Mouse (Mus musculus) cerebellum, adult 2 months (tissue): ENCODE measurements around the gene Wdr46. TPM values are rescaled to one million over a fixed set of nuclear protein-coding genes. Genes with fewer than 3 reads are reported as not detected.

Source experiments
- DNase-seq, 2 experiments: peaks; one replicate each; pipeline ENCODE4 v3.0.0; 2021
- H3K27ac ChIP-seq: fragments of 200-500 bp; 2 replicates; pipeline ENCODE4 v1.5.1; 2012; ENCODE audit warnings: low read length, control low read depth, inconsistent platforms; ENCODE audit not compliant: insufficient read depth
- H3K27me3 ChIP-seq: fragments of 200-500 bp; 2 replicates; pipeline ENCODE4 v1.6.1; 2012; ENCODE audit warnings: inconsistent platforms, mild to moderate bottlenecking, low read length, moderate library complexity; ENCODE audit not compliant: control insufficient read depth, insufficient read depth
- H3K4me1 ChIP-seq: fragments of 200-500 bp; 2 replicates; pipeline ENCODE4 v1.6.1; 2011; ENCODE audit warnings: low read length; ENCODE audit not compliant: control insufficient read depth, insufficient read depth
- H3K4me3 ChIP-seq: fragments of 200-500 bp; replicated peaks from 2 replicates; pipeline ENCODE3; 2011; ENCODE audit warnings: mild to moderate bottlenecking, low read depth, low read length, control low read depth; ENCODE audit not compliant: insufficient read depth
- CTCF ChIP-seq: fragments of 200-500 bp; IDR thresholded peaks from 2 replicates; pipeline ENCODE4 v1.5.1; 2011; ENCODE audit warnings: low read depth, mild to moderate bottlenecking, control low read depth, low read length, moderate library complexity, borderline replicate concordance; ENCODE audit not compliant: insufficient read depth
- POLR2A ChIP-seq: fragments of 200-500 bp; IDR thresholded peaks from 2 replicates; pipeline ENCODE4 v1.6.1; 2011; ENCODE audit warnings: low read length, control low read depth, borderline replicate concordance; ENCODE audit not compliant: insufficient read depth
- WGBS: fragments of 180-500 bp; shearing (Covaris S2); methylation state at CpG from one replicate; pipeline ENCODE4 v1.1.7; 2018; 5-methylcytosine and 5-hydroxymethylcytosine counted together
- polyA plus RNA-seq: library from polyadenylated mRNA; depleted of rRNA; stranded (reverse); fragments of >200 nt; gene quantifications from 2 replicates; pipeline ENCODE4 v1.2.3, GENCODE M21; 2012

Wdr46 gene
- polyA plus RNA-seq, 1 experiment: 13.3 TPM

DNA sequence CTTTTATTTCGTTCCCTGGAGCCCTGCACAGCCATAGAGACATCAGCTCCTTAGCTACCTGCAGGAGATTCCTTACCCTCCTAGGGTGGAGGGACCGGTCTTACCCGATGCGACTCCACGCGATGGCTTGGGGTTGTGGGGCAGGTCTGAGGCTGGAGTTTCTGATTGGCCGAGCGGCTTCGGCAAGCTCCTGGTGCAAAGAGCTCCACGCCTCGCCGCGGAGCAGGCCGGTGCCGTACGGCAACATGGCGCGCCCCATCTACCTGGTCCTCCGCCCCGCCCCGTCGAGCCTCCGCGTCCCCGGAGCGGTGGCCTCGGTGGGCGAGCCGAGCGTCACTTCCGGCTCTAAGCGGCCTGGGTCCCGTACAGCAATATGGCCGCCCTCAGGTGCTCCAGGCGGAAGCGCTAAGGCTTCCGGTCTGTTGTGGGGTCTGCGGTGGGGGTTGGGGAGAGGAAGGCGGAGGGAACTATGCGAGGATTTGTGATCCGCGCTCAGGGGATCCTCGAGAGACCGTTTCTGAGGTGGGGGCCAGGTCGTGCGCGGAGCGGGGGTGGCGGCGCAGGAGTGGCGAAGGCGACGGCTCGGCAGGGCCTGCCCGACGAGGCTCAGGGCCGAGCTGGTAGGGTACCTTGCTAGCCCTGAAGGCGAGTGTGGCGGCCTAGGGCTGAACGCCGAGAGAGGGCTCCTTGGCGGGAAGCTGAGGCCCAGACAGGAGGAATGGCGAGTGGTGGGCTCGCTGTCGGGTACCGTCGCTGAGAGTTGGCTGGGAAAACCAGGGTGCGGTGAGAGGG lies 31.2 kb upstream of the Wdr46 start, which contains the start of gene Daxx:
Gene Daxx, plus strand, starts transcription at position 338 of the 792 bp plus-strand sequence.
- no peaks in the 10 kb centered on the region; the same call in 1 of the 2 replicates for H3K4me1 ChIP-seq
- DNase-seq: peak; percentile 98 to 100
- no peak for TF ChIP-seq CTCF
- peak; percentile 83; the same call in 1 of the 2 replicates for TF ChIP-seq POLR2A
- peak within 1 kb of the TSS; percentile 63 for H3K27ac ChIP-seq
- H3K4me3 ChIP-seq: peak within 1 kb of the TSS; percentile 86
- under 1% methylated on average over 67 of the region's 68 CpGs for WGBS
- H3K27me3 ChIP-seq: no peaks in the 10 kb centered on the region

DNA sequence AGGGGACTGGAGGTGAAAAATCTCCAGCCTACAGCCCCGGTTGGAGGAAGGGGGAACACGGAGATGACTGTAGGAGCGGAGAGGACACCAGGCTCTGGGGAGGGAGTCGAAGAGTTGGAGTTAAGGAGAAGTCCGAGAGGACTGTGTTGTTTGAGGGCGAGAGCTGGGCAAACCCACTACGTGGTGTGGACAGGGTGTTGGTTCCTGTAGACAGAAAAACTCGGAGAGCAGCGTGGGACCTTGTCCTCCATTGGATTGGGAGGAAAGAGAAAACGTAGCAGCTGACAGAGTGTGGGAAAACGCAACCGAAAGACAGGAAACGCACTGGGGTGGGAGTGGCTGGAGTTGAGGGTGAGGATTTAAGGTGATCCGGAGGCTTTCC lies 30.6 kb upstream of the Wdr46 start:
- Histone ChIP-seq H3K4me1 (no peaks in the 10 kb centered on the region; the same call in 1 of the 2 replicates), H3K27me3 (no peaks in the 10 kb centered on the region), H3K4me3 (peak overlapping the region; percentile 65), H3K27ac (peak overlapping the region; percentile 63)
- WGBS: under 1% methylated on average over 14 of the region's 14 CpGs
- no peak for TF ChIP-seq POLR2A
- no peak for TF ChIP-seq CTCF
- no peak for DNase-seq

DNA sequence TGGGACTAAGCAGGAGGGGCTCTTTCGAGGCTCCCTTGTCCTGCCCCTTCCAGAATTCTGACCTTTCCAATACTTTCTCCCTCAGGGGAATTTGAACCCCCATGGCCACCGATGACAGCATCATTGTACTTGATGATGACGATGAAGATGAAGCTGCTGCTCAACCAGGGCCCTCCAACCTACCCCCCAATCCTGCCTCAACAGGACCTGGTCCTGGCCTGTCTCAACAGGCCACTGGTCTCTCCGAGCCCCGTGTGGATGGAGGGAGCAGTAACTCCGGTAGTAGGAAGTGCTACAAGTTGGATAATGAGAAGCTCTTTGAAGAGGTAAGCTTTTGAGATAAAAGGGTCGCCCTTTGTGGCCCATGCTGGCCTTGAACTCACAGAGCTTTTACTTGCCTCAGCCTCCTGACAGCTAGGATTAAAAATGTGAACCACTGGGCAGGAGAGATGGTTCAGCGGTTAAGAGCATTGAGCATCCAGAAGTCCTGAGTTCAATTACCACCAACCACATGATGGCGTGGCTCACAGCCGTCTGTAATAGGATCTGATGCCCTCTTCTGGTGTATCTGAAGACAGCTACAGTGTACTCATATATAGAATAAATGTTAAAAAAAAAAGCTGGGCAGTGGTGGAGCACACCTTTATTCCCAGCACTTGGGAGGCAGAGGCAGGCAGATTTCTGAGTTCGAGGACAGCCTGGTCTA lies 30.0 kb upstream of the Wdr46 start:
- Histone ChIP-seq H3K27ac (no peak overlapping the region), H3K4me1 (no peaks in the 10 kb centered on the region; the same call in 1 of the 2 replicates), H3K4me3 (no peak overlapping the region), H3K27me3 (no peaks in the 10 kb centered on the region)
- DNase-seq: no peak
- TF ChIP-seq CTCF (0 out of 2 replicates have a peak, but pooled peaks have one; percentile 2), POLR2A (no peak)
- 38% methylated on average over 11 of the region's 11 CpGs for WGBS

DNA sequence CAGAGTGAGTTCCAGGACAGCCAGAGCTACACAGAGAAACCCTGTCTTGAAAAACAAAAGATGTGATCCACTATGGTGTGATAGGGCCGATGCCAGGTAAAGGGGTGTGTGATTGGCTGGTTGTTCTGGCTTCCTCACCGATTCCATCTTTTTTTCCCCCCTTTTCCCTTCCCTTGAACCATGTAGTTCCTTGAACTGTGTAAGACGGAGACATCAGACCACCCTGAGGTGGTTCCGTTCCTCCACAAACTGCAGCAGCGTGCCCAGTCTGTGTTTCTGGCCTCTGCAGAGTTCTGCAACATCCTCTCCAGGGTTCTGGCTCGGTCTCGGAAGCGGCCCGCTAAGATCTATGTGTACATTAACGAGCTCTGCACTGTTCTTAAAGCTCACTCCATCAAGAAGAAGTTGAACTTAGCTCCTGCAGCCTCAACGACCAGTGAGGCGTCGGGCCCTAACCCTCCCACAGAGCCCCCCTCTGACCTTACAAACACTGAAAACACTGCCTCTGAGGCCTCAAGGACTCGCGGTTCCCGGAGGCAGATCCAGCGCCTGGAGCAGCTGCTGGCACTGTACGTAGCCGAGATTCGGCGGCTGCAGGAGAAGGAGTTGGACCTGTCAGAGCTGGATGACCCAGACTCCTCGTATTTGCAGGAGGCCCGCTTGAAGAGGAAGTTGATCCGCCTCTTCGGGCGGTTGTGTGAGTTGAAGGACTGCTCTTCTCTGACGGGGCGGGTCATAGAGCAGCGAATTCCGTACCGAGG lies 29.2 kb upstream of the Wdr46 start:
- H3K4me3 ChIP-seq: no peak overlapping the region
- no peak overlapping the region for H3K27ac ChIP-seq
- no peaks in the 10 kb centered on the region; the same call in 1 of the 2 replicates for H3K4me1 ChIP-seq
- WGBS: 86% methylated on average over 31 of the region's 31 CpGs
- no peaks in the 10 kb centered on the region for H3K27me3 ChIP-seq
- peak in 1 of 2 experiments; percentile 22 for DNase-seq
- TF ChIP-seq POLR2A (no peak), CTCF (no peak)

DNA sequence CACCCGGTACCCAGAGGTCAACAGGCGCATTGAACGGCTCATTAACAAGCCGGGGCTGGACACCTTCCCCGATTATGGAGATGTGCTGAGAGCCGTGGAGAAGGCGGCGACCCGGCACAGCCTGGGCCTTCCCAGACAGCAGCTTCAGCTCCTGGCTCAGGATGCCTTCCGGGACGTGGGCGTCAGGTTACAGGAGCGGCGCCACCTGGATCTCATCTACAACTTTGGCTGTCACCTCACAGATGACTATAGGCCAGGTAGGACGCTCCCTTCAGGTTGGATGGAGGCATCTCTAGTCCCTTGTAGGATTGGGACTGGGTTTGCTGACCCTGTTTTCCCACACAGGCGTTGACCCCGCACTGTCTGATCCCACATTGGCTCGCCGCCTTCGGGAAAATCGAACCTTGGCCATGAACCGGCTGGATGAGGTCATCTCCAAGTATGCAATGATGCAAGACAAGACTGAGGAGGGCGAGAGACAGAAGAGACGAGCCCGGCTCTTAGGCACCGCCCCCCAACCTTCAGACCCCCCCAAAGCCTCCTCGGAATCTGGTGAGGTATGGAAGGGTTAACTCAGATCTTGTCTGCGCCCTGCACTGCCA lies 28.5 kb upstream of the Wdr46 start:
- DNase-seq: peak in 1 of 2 experiments; percentile 28
- no peak overlapping the region for H3K4me3 ChIP-seq
- no peaks in the 10 kb centered on the region for H3K27me3 ChIP-seq
- H3K27ac ChIP-seq: no peak overlapping the region
- 84% methylated on average over 28 of the region's 28 CpGs for WGBS
- TF ChIP-seq POLR2A: no peak
- no peak for TF ChIP-seq CTCF
- peaks cover 2% of the 10 kb centered on the region for H3K4me1 ChIP-seq

DNA sequence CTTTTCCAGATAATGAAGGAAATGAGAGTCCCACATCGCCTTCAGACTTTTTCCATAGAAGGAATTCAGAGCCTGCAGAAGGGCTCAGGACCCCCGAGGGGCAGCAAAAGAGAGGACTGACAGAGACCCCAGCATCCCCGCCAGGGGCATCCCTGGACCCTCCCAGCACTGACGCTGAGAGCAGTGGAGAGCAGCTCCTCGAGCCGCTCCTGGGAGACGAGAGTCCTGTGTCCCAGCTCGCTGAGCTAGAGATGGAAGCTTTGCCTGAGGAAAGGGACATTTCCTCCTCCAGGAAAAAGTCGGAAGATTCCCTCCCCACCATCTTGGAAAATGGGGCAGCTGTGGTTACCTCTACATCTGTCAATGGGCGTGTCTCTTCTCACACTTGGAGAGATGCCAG lies 27.2 kb upstream of the Wdr46 start:
- Histone ChIP-seq H3K27me3 (no peaks in the 10 kb centered on the region), H3K4me1 (peaks cover 7% of the 10 kb centered on the region), H3K27ac (no peak overlapping the region), H3K4me3 (no peak overlapping the region)
- TF ChIP-seq CTCF: no peak
- TF ChIP-seq POLR2A: no peak
- DNase-seq: peak in 1 of 2 experiments; percentile 11
- 75% methylated on average over 10 of the region's 10 CpGs for WGBS

DNA sequence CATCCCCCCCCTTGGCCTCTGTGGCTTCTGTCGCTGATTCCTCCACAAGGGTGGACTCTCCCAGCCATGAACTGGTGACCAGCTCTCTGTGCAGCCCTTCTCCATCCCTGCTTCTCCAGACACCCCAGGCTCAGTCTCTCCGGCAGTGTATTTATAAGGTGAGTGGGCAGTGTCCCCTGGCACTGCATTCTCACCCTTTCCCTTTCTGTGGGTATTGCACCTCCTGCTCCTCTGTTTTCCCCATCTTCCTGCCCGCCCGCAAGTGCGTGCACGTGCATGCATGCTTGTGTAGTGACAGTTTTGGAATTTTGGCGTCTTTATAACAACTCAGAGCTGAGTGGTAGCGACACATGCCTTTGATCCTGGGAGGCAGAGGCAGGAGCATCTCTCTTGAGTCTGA lies 26.6 kb upstream of the Wdr46 start:
- Histone ChIP-seq H3K27ac (no peak overlapping the region), H3K4me1 (peaks cover 9% of the 10 kb centered on the region), H3K27me3 (no peaks in the 10 kb centered on the region), H3K4me3 (no peak overlapping the region)
- TF ChIP-seq CTCF (no peak), POLR2A (no peak)
- WGBS: 88% methylated on average over 8 of the region's 8 CpGs
- peak in 1 of 2 experiments; percentile 17 for DNase-seq
